Mouse (Mus musculus) liver, embryonic 14 days (tissue): ENCODE results near the gene Synj2bp. TPM values are rescaled to one million over a fixed set of nuclear protein-coding genes. Genes with fewer than 3 reads are reported as not detected.

ENCODE experiments used
- polyA plus RNA-seq: library from polyadenylated mRNA; depleted of rRNA; stranded (reverse); fragments of >200 nt; gene quantifications from 2 replicates; pipeline ENCODE4 v1.2.3, GENCODE M21; 2012; rRNA removed

Synj2bp gene
- polyA plus RNA-seq: 8.3 and 10.0 TPM in 2 replicates

GRCm38 (mm10) chr12:81532316-81533028 is at the start of gene Synj2bp, which contains the start of gene Gm20498:
Gene Synj2bp (minus strand): TSS chr12:81532911.
Gene Gm20498 (minus strand): TSS chr12:81532905.

GRCm38 (mm10) chr12:81568374-81568773 is 35.7 kb upstream of the Synj2bp start, which contains the start of gene Adam21:
Gene Adam21 (minus strand): TSS chr12:81568474.

GRCm38 (mm10) chr12:81484727-81485191 is 48.0 kb downstream of the Synj2bp start, which contains the start of gene Cox16:
Gene Cox16 (minus strand): TSS chr12:81485127.

Other genes with a start within 250 kb of the Synj2bp start
- gene Slc8a3, start 199.7 kb downstream of the Synj2bp start, polyA plus RNA-seq: 0.02 and 0.03 TPM in 2 replicates
- gene Gm4787, start 153.4 kb downstream of the Synj2bp start, polyA plus RNA-seq: 0.22 and 0.23 TPM in 2 replicates
- gene Adam4, start 111.0 kb downstream of the Synj2bp start, polyA plus RNA-seq: 0.28 and 0.36 TPM in 2 replicates
- 39.3 and 44.5 TPM in 2 replicates for gene Cox16, start 47.8 kb downstream of the Synj2bp start, polyA plus RNA-seq
- 5.4 and 7.2 TPM in 2 replicates for gene Gm20498, start within 50 bp of the Synj2bp start, polyA plus RNA-seq
- gene Adam21, start 35.6 kb upstream of the Synj2bp start, polyA plus RNA-seq: 0.02 and 0.03 TPM in 2 replicates
- 30.2 and 32.4 TPM in 2 replicates for gene Med6, start 62.1 kb upstream of the Synj2bp start, polyA plus RNA-seq
- 0.01 and 0.05 TPM in 2 replicates for gene Ttc9, start 98.3 kb upstream of the Synj2bp start, polyA plus RNA-seq
- 0.02 and 0.06 TPM in 2 replicates for gene Map3k9, start 248.3 kb upstream of the Synj2bp start, polyA plus RNA-seq